Mouse (Mus musculus): ENCODE results near the gene Kdelc1. TPM values are rescaled to one million over a fixed set of nuclear protein-coding genes. Genes with fewer than 3 reads are reported as not detected.

The Kdelc1 gene
- 13.8 and 15.0 TPM in 2 replicates for polyA plus RNA-seq (2015; fragmentation: Nextera tagmentation; extraction: Ambion mirVana)

GRCm38 (mm10) chr1:44118239-44119054, at the start of gene Kdelc1, which contains the start of gene Bivm:
Kdelc1 (minus strand) TSS chr1:44118808.
Bivm (plus strand) TSS chr1:44118957.
- Histone ChIP-seq H3K4me2 (ENCODE audit: low read depth, low read length) (peak within 1 kb of the TSS; percentile 84), H3K27ac (ENCODE audit: low read length) (peak within 1 kb of the TSS; percentile 84), H3K4me1 (ENCODE audit: control insufficient read depth, low read depth, low read length) (no peaks in the 10 kb centered on the region; the same call in 1 of the 2 replicates), H3K9me3 (replicated peaks; ENCODE audit: control insufficient read depth, low read length) (no peaks in the 10 kb centered on the region), H3K4me3 (ENCODE audit: low read depth, low read length) (peak within 1 kb of the TSS; percentile 75), H3K27me3 (ENCODE audit: control insufficient read depth, insufficient read depth, low read depth, low read length) (no peaks in the 10 kb centered on the region), H3K36me3 (ENCODE audit: control insufficient read depth, insufficient read depth) (no peaks in the 10 kb centered on the region; the same call in 1 of the 2 replicates), H3K9ac (ENCODE audit: low read depth, low read length) (peak within 1 kb of the TSS; percentile 71)
- ATAC-seq (ENCODE audit: low read depth), result peak; percentile 92
- under 1% methylated on average over 39 of the region's 39 CpGs for WGBS (ENCODE audit: insufficient replicate concordance)

- H3K27ac ChIP-seq (ENCODE audit: low read length), result no peak overlapping the region
- H3K4me1 ChIP-seq (ENCODE audit: control insufficient read depth, low read depth, low read length), result no peaks in the 10 kb centered on the region
- peaks cover 17% of the 10 kb centered on the region for H3K36me3 ChIP-seq (ENCODE audit: control insufficient read depth, insufficient read depth)
- no peak overlapping the region for H3K4me2 ChIP-seq (ENCODE audit: low read depth, low read length)
- H3K9me3 ChIP-seq (replicated peaks; ENCODE audit: control insufficient read depth, low read length), result no peaks in the 10 kb centered on the region
- no peaks in the 10 kb centered on the region for H3K27me3 ChIP-seq (ENCODE audit: control insufficient read depth, insufficient read depth, low read depth, low read length)
- no peak overlapping the region for H3K9ac ChIP-seq (ENCODE audit: low read depth, low read length)
- ATAC-seq (ENCODE audit: low read depth), result no peak
- H3K4me3 ChIP-seq (ENCODE audit: low read depth, low read length), result no peak overlapping the region
- WGBS (ENCODE audit: insufficient replicate concordance), result 71% methylated on average over 3 of the region's 3 CpGs
These were observed 49.3 kb upstream of the Kdelc1 start for GRCm38 (mm10) chr1:44167859-44168383.

- H3K4me3 ChIP-seq (ENCODE audit: low read depth, low read length), result no peak overlapping the region
- no peak overlapping the region for H3K4me2 ChIP-seq (ENCODE audit: low read depth, low read length)
- H3K4me1 ChIP-seq (ENCODE audit: control insufficient read depth, low read depth, low read length), result no peaks in the 10 kb centered on the region
- no peaks in the 10 kb centered on the region for H3K27me3 ChIP-seq (ENCODE audit: control insufficient read depth, insufficient read depth, low read depth, low read length)
- peaks cover 12% of the 10 kb centered on the region for H3K36me3 ChIP-seq (ENCODE audit: control insufficient read depth, insufficient read depth)
- H3K9ac ChIP-seq (ENCODE audit: low read depth, low read length), result no peak overlapping the region
- no peaks in the 10 kb centered on the region for H3K9me3 ChIP-seq (replicated peaks; ENCODE audit: control insufficient read depth, low read length)
- WGBS (ENCODE audit: insufficient replicate concordance), result 80% methylated on average over 5 of the region's 5 CpGs
- ATAC-seq (ENCODE audit: low read depth), result no peak
- H3K27ac ChIP-seq (ENCODE audit: low read length), result no peak overlapping the region
These were observed 43.8 kb upstream of the Kdelc1 start for GRCm38 (mm10) chr1:44162389-44162788.

GRCm38 (mm10) chr1:44161818-44162217, 43.2 kb upstream of the Kdelc1 start:
- Histone ChIP-seq H3K27ac (ENCODE audit: low read length) (no peak overlapping the region), H3K36me3 (ENCODE audit: control insufficient read depth, insufficient read depth) (peaks cover 7% of the 10 kb centered on the region), H3K27me3 (ENCODE audit: control insufficient read depth, insufficient read depth, low read depth, low read length) (no peaks in the 10 kb centered on the region), H3K4me1 (ENCODE audit: control insufficient read depth, low read depth, low read length) (no peaks in the 10 kb centered on the region), H3K4me2 (ENCODE audit: low read depth, low read length) (no peak overlapping the region), H3K9me3 (replicated peaks; ENCODE audit: control insufficient read depth, low read length) (no peaks in the 10 kb centered on the region), H3K9ac (ENCODE audit: low read depth, low read length) (no peak overlapping the region), H3K4me3 (ENCODE audit: low read depth, low read length) (no peak overlapping the region)
- WGBS (ENCODE audit: insufficient replicate concordance), result 75% methylated on average over 6 of the region's 6 CpGs
- ATAC-seq (ENCODE audit: low read depth), result no peak

- Histone ChIP-seq H3K9ac (ENCODE audit: low read depth, low read length) (no peak overlapping the region), H3K4me2 (ENCODE audit: low read depth, low read length) (no peak overlapping the region), H3K9me3 (replicated peaks; ENCODE audit: control insufficient read depth, low read length) (no peaks in the 10 kb centered on the region), H3K4me1 (ENCODE audit: control insufficient read depth, low read depth, low read length) (no peaks in the 10 kb centered on the region), H3K4me3 (ENCODE audit: low read depth, low read length) (no peak overlapping the region), H3K36me3 (ENCODE audit: control insufficient read depth, insufficient read depth) (peaks cover 5% of the 10 kb centered on the region), H3K27ac (ENCODE audit: low read length) (no peak overlapping the region), H3K27me3 (ENCODE audit: control insufficient read depth, insufficient read depth, low read depth, low read length) (no peaks in the 10 kb centered on the region)
- WGBS (ENCODE audit: insufficient replicate concordance), result 51% methylated on average over 6 of the region's 6 CpGs
- no peak for ATAC-seq (ENCODE audit: low read depth)
These were observed 39.7 kb upstream of the Kdelc1 start for GRCm38 (mm10) chr1:44158317-44158716.

GRCm38 (mm10) chr1:44155287-44155686, 36.7 kb upstream of the Kdelc1 start:
- Histone ChIP-seq H3K9me3 (replicated peaks; ENCODE audit: control insufficient read depth, low read length) (no peaks in the 10 kb centered on the region), H3K4me3 (ENCODE audit: low read depth, low read length) (no peak overlapping the region), H3K36me3 (ENCODE audit: control insufficient read depth, insufficient read depth) (no peaks in the 10 kb centered on the region), H3K27me3 (ENCODE audit: control insufficient read depth, insufficient read depth, low read depth, low read length) (no peaks in the 10 kb centered on the region), H3K27ac (ENCODE audit: low read length) (no peak overlapping the region), H3K9ac (ENCODE audit: low read depth, low read length) (no peak overlapping the region), H3K4me2 (ENCODE audit: low read depth, low read length) (no peak overlapping the region), H3K4me1 (ENCODE audit: control insufficient read depth, low read depth, low read length) (no peaks in the 10 kb centered on the region)
- no peak for ATAC-seq (ENCODE audit: low read depth)
- 85% methylated on average over 4 of the region's 4 CpGs for WGBS (ENCODE audit: insufficient replicate concordance)

GRCm38 (mm10) chr1:44148706-44149105, 30.1 kb upstream of the Kdelc1 start:
- peaks cover 7% of the 10 kb centered on the region for H3K4me1 ChIP-seq (ENCODE audit: control insufficient read depth, low read depth, low read length)
- H3K4me2 ChIP-seq (ENCODE audit: low read depth, low read length), result peak overlapping the region; percentile 87
- no peak for ATAC-seq (ENCODE audit: low read depth)
- no peaks in the 10 kb centered on the region for H3K27me3 ChIP-seq (ENCODE audit: control insufficient read depth, insufficient read depth, low read depth, low read length)
- H3K36me3 ChIP-seq (ENCODE audit: control insufficient read depth, insufficient read depth), result no peaks in the 10 kb centered on the region
- peak overlapping the region; percentile 97 for H3K4me3 ChIP-seq (ENCODE audit: low read depth, low read length)
- peak overlapping the region; percentile 93; the same call in 1 of the 2 replicates for H3K9ac ChIP-seq (ENCODE audit: low read depth, low read length)
- H3K27ac ChIP-seq (ENCODE audit: low read length), result no peak overlapping the region
- 39% methylated on average over 6 of the region's 6 CpGs for WGBS (ENCODE audit: insufficient replicate concordance)
- no peaks in the 10 kb centered on the region for H3K9me3 ChIP-seq (replicated peaks; ENCODE audit: control insufficient read depth, low read length)

- H3K36me3 ChIP-seq (ENCODE audit: control insufficient read depth, insufficient read depth), result no peaks in the 10 kb centered on the region
- WGBS (ENCODE audit: insufficient replicate concordance), result under 1% methylated on average over 66 of the region's 66 CpGs
- H3K4me1 ChIP-seq (ENCODE audit: control insufficient read depth, low read depth, low read length), result peaks cover 7% of the 10 kb centered on the region
- no peaks in the 10 kb centered on the region for H3K9me3 ChIP-seq (replicated peaks; ENCODE audit: control insufficient read depth, low read length)
- peak within 1 kb of the TSS; percentile 97 for H3K4me3 ChIP-seq (ENCODE audit: low read depth, low read length)
- H3K9ac ChIP-seq (ENCODE audit: low read depth, low read length), result peak within 1 kb of the TSS; percentile 93
- peak within 1 kb of the TSS; percentile 85 for H3K27ac ChIP-seq (ENCODE audit: low read length)
- ATAC-seq (ENCODE audit: low read depth), result peak; percentile 96
- peak within 1 kb of the TSS; percentile 87 for H3K4me2 ChIP-seq (ENCODE audit: low read depth, low read length)
- H3K27me3 ChIP-seq (ENCODE audit: control insufficient read depth, insufficient read depth, low read depth, low read length), result no peaks in the 10 kb centered on the region
These were observed 29.2 kb upstream of the Kdelc1 start, which contains the start of gene Ercc5 for GRCm38 (mm10) chr1:44147563-44148381. Ercc5 (plus strand) TSS chr1:44147744.

Measured in liver, embryonic 16.5 days (tissue).